Mouse (Mus musculus) layer of hippocampus, adult 6 months (tissue): ENCODE data around the gene Usp28. TPM values are rescaled to one million over a fixed set of nuclear protein-coding genes. Genes with fewer than 3 reads are reported as not detected.

Source experiments
- long read RNA-seq, 2 experiments: library from polyadenylated mRNA; unstranded; transcript quantifications; one replicate each; pipeline ENCODE4 v2.0.0; 2019 to 2020
- polyA plus RNA-seq: library from polyadenylated mRNA; unstranded; fragments of <200 nt; fragmentation: Nextera tagmentation; gene quantifications from 2 replicates; pipeline ENCODE4 v1.2.3, GENCODE M21; 2021

Gene Usp28
- 7.1 and 7.2 TPM in 2 replicates for polyA plus RNA-seq
- long read RNA-seq, experiment 1, full-length matches to known transcripts, result 2 of 8 reads
- long read RNA-seq, experiment 1, partial matches to known transcripts, result 2 of 8 reads
- long read RNA-seq, experiment 1, other reads (novel, unspliced or antisense), result 4 of 8 reads
- long read RNA-seq, experiment 2, full-length matches to known transcripts, result 6 of 26 reads
- long read RNA-seq, experiment 2, partial matches to known transcripts, result 5 of 26 reads
- long read RNA-seq, experiment 2, other reads (novel, unspliced or antisense), result 15 of 26 reads

DNA sequence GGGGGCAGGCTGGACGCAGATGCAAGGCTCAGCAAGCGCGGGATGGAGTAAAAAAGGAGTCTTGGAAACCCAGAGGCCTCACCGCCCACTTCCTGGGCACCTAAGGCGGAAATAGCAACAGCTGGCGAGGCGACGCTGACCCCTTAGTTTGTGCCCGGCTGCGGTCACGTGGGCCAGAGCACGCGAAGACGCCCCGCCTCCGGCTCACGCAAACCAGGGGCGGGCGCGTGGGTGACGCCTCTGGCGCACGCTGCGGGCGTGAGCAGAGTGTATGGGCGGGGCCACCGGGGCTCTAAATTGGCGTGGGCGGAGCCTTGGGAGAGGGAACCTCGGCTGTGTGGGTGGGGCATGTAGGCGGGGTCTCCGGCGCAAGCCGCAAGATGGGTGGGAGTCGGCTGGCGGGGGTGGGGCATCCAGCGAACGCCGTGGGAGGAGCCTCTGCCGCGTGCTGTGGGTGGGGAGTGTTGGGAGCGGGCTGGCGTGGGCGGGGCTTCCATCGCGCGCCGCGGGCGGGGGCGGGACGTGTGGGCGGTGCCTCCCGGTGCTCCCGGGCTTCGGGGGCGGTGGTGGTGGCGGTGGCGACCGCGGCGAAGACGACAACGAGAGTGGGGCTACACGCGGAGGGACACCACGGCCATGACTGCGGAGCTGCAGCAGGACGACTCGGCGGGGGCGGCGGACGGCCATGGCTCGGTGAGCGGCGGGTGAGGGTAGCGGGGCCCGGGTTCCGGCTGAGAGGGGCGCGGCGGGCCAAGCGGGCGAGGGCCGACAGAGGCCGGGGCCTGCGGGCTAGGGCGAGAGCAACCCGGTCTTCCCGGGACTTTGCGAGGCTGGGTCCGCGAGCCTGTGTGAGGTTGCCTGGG lies at the start of gene Usp28:
Gene Usp28, plus strand, starts transcription at position 531 of the 863 bp plus-strand sequence.

DNA sequence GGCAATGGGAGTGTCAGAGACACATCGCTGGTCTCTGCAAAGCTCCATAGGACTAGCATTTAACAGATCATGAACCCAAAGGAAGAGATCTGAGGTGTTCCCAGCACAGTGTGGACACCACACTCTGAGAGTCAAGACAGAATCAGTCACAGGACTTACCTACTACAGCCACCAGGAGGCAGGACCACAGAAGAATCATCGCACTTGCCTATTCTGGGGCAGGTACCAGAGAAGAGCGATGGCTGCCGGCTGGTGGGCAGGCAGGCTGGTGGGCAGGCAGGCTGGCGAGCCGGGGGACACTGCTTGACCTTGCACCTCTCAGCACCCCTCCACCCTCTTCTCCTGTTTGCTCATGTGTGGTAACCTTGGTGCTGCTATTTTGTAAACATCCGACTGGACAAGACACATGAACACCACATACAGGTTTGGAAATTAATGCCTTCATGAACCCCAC lies 20.6 kb upstream of the Usp28 start, which contains the start of gene Htr3b:
Gene Htr3b, minus strand, starts transcription at position 404 of the 454 bp plus-strand sequence.

DNA sequence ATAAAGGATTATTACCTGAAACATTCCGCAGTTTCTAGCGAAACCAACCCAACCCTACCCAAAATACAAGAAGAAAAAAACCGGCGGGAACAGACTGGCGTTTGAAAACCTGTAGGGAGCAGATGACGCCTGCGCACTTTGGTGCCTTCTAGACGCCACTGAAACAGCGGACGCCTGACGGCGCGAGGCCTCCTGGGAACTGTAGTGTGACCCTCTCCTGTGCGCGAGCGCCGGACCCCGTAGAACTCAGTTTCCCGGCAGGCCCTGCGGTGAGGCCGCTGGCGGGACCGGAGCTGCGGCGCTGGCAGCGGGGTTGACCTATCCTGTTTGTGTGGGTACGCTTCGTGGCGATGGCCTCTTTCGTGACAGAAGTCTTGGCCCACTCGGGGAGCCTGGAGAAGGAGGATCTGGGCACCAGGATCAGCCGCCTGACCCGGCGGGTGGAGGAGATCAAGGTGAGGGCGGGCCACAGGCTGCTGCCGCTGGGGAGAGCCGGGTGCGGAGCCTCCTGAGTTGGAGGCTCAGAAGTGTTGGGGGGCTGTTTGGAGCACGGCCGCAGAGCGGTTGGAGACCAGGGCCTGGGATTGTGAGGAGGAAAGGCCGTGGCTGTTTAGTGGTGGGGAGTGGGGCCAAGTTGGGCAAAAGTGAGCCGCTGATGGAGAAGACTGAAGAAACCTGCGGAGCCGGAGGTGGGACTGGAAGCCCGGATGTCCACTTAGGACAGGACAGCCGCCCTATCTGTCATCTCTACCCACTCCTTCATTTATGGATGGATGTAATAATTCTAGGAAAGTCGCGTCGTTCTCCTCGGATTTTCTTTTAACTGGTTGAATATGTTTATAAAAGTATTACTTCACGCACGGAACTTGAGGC lies 70.4 kb downstream of the Usp28 start, which contains the start of gene Zw10:
Gene Zw10, plus strand, starts transcription at position 281 of the 873 bp plus-strand sequence.

DNA sequence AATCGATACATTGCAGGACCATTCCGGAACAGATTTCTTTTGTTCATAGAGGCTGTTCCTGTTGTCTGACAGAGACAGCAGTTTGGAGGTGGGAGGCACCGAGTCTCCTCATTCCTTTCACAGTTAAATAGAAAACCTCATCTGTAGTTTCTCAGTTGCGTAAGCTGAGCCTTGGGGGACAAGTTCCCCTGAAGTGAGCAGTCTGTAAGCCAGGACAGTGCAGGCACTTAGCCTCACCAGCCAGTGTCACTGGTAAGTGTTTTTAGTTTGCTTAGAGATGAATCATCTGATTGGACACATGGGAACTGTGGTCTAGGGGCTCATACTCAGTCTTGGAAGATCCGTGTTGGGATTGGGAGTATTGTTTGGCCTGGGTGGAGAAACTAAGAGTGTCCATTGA lies 95.9 kb downstream of the Usp28 start, which contains the start of gene Tmprss5:
Gene Tmprss5, plus strand, starts transcription at position 154 of the 400 bp plus-strand sequence.

Other genes with a start within 250 kb of the Usp28 start
- 7.7 and 8.3 TPM in 2 replicates for gene Zbtb16, start 149.2 kb upstream of the Usp28 start, polyA plus RNA-seq
- gene Htr3a, start 74.3 kb upstream of the Usp28 start, polyA plus RNA-seq, result 11.1 and 13.2 TPM in 2 replicates
- not detected in 2 replicates for gene Htr3b, start 20.4 kb upstream of the Usp28 start, polyA plus RNA-seq
- 4.1 and 5.5 TPM in 2 replicates for gene Zw10, start 70.2 kb downstream of the Usp28 start, polyA plus RNA-seq
- gene Tmprss5, start 95.9 kb downstream of the Usp28 start, polyA plus RNA-seq, result 0.87 and 1.0 TPM in 2 replicates